Mouse (Mus musculus) embryonic stem cell, embryonic (primary cell): ENCODE results near the gene Hacd4.

ENCODE experiments used
- CTCF ChIA-PET, 4 experiments: fragments of 300-600 bp in 2 of 4; fragments of 350-600 bp in 2 of 4; sonication (Branson Sonifier 250); formaldehyde crosslinking; loops; one replicate each; lab custom pipeline; 2022; ENCODE audit warnings: inconsistent platforms in 2 of 4; lab: Charles Lee
- POLR2A ChIA-PET, 4 experiments: fragments of 300-600 bp in 2 of 4; fragments of 350-600 bp in 2 of 4; sonication (Branson Sonifier 250); formaldehyde crosslinking; loops; one replicate each; lab custom pipeline; 2022; ENCODE audit warnings: antibody characterized with exemption in 4 of 4, inconsistent platforms in 1 of 4; lab: Charles Lee

Hacd4 gene

DNA sequence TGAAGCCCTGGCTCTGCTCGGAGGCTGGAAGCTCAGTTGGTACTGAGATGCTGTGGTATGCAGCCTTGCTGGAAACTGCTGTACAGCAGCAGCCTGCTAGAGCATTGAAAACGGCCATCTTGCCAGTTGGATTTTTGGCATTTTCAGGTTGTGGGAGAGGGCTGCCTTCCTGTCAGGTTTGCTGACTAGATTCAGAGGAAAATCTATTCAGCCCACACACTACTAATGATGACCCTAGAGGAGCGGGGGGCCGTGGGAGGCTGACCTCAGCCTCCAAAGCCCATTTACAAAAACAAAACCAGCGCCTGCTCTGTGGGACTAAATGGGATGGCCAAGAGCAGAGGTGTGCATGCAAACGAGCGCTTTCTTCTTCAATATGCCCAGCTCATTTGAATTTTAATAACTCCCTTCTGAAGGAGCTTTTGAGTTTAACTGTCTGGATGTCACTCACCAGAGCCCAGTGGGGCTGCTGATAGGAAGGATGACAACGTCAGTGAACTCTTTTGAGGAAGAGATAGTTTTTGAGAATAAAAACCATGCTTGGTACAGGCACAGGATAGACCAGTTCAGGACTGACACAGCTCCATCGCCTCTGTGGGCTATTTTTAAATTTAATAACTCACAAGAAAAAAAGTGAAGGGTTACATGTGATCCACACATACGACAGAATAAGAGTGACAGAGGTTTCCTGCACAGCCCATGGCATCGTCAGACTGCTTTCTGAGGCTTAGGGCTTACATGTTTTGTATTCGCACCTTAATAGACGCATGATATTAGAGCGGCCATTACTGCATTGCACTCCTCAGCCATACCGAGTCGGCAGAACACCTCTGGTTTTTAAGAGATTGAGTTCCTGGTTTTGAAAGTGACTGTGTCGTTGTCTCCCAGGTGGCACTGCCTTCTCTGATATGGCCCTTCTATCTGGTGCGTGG lies 66.2 kb downstream of the Hacd4 start:
- CTCF ChIA-PET: interaction anchor here in 2 of 4 experiments (0.5 kb wide), 2 partner anchors 171 to 194 kb away, joined by 4 to 7 read pairs; no protein-coding TSS in a partner anchor
- POLR2A ChIA-PET: interaction anchor here in 3 of 4 experiments (0.6 to 1.3 kb wide), 3 partner anchors 25 to 601 kb away, joined by 3 to 7 read pairs (median 4); no protein-coding TSS in a partner anchor

DNA sequence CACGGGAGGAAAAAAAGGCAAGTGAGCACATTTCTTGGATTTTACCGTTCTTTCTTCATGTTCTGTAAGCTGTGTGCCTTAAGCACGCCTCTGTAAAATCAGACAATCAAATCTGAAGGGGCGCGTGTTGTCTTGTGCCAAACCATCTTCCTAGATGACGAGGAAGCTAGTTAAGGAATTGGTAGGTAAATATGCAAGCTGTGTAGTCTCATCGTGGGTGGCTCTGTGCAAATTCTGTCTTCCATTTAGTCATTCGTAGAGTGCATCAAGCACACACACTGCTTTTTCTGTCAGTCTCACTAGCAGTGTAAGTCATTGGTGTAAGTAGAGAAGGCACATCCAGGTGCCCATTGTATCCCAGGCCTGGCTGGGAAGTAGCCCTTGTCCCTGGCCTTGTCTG lies 67.9 kb downstream of the Hacd4 start:
- POLR2A ChIA-PET: no interaction called here
- CTCF ChIA-PET: no interaction called here

DNA sequence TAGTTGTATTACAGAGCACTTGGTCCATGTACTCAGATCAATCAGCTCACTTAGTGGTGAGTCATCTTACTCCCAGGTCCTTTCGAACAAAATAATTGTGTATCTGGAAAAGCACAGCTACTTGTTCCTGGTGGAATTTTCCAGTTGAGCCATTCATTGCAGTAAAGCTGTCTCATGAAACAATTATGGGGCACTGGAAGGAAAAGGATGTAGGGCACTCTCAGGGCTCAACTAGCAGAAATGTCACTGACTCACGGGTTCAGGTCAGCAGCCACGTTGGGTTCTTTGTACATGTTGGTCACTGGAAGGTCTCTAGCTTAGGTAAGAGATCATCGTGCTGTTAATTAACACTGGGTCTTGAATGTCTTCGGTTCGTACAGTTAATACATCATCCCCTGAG lies 68.8 kb downstream of the Hacd4 start:
- POLR2A ChIA-PET: interaction anchor here in 1 of 4 experiments (0.8 to 1.5 kb wide), 2 partner anchors 10 to 24 kb away, joined by 3 to 4 read pairs; no protein-coding TSS in a partner anchor
- CTCF ChIA-PET: interaction anchor here in 1 of 4 experiments (0.7 kb wide), 1 partner anchor 26 kb away, joined by 4 read pairs; no protein-coding TSS in a partner anchor

DNA sequence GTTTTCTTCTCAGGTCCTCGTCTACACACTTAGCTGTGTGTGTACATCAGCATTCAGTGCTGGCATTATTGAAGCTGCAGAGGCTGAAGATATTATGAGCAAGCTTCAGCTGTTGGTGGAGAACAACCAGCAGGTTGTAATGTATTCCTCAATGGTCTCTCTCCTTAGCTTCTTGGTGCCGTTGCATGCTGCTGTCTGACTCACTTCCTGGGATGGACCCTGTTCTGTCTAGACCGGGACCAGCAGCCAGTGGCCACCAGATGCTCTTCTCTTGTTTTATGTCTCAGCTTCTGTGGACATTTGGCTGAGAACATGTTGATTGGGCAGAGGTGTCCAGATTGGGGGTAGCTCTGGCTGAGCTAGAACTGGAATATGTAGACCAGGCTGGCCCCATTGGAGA lies 81.3 kb downstream of the Hacd4 start:
- CTCF ChIA-PET: interaction anchor here in 1 of 4 experiments (0.6 to 0.7 kb wide), 2 partner anchors 280 to 607 kb away, joined by 3 to 4 read pairs; no protein-coding TSS in a partner anchor
- POLR2A ChIA-PET: interaction anchor here in 2 of 4 experiments (0.9 to 1.0 kb wide), 3 partner anchors 10 to 263 kb away, joined by 3 to 6 read pairs (median 3); partner anchors contain the start of gene Focad (in 1 of the 2)

- CTCF ChIA-PET: interaction anchor here in 1 of 4 experiments (0.6 to 0.7 kb wide), 2 partner anchors 280 to 607 kb away, joined by 3 to 4 read pairs; no protein-coding TSS in a partner anchor
- POLR2A ChIA-PET: interaction anchor here in 2 of 4 experiments (0.9 to 1.2 kb wide), 4 partner anchors 10 to 323 kb away, joined by 3 to 6 read pairs (median 3); partner anchors contain the start of genes Focad (in 1 of the 2) and Mllt3 (in 1 of the 2)
Observed at GRCm38 (mm10) chr4:88356652-88357051, 82.1 kb downstream of the Hacd4 start.

DNA sequence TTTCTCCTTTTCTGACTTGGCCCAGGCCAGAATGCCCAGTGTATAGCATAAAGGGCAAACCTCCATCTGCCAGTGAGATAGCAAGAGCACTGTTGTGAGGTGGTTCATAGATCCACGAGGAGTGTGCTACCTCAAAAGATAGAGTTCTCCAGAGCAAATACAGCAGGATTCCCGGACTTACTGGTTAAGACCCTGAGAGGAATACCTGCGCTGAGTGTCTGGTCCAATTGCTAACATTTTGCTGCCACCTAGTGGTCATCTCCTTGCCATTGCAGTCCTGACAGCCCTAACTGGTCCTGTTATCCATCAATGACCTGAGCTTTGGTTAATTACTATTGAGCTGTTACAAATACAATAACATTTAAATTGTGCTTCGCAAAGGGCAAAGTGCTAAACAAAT lies 87.8 kb downstream of the Hacd4 start:
- ChIA-PET POLR2A (no interaction called here), CTCF (interaction anchor here (0.6 to 1.5 kb wide), 12 partner anchors 18 to 983 kb away, joined by 3 to 13 read pairs (median 4); partner anchors contain the start of gene Mllt3 (in 2 of the 4))
